Comparison of ENCODE assay signal across 13 mouse cellular contexts in genomic region chr13:75523293-75524278, GRCm38 (mm10).
DNase-seq lines count a peak whose midpoint lies in the region; ATAC-seq and TF ChIP-seq lines count a peak whose summit lies in the region.
"Had no signal": no experiment of that assay in that cellular context is flagged by ENCODE, and none has a peak within 500 bp of the region (broad histone marks: within the 10 kb centered on the region; RNA-seq: fewer than 3 reads in every experiment).

No protein-coding gene starts in this region.

- H3K27ac ChIP-seq in heart, embryonic 11.5 days (ENCODE audit: low read depth, low read length), result no peak overlapping the region
- no peak overlapping the region for H3K27ac ChIP-seq in lung, embryonic 14.5 days (ENCODE audit: low read depth)
- no peak overlapping the region for H3K27ac ChIP-seq in embryonic facial prominence, embryonic 13.5 days
- H3K27ac ChIP-seq: gastrocnemius, adult 2 months had no signal

- H3K27me3 ChIP-seq in heart, embryonic 11.5 days (ENCODE audit: control insufficient read depth, insufficient read depth, low read length), result no peaks in the 10 kb centered on the region
- H3K27me3 ChIP-seq in lung, embryonic 14.5 days (ENCODE audit: insufficient read depth, low read length), result no peaks in the 10 kb centered on the region
- H3K27me3 ChIP-seq in embryonic facial prominence, embryonic 13.5 days, result no peaks in the 10 kb centered on the region

- H3K36me3 ChIP-seq in heart, embryonic 11.5 days (ENCODE audit: control insufficient read depth, insufficient read depth, low read length), result no peaks in the 10 kb centered on the region
- no peaks in the 10 kb centered on the region for H3K36me3 ChIP-seq in lung, embryonic 14.5 days (ENCODE audit: insufficient read depth)
- H3K36me3 ChIP-seq in embryonic facial prominence, embryonic 13.5 days, result no peaks in the 10 kb centered on the region

- no peak overlapping the region for H3K4me2 ChIP-seq in heart, embryonic 11.5 days
- H3K4me2 ChIP-seq in lung, embryonic 14.5 days, result no peak overlapping the region
- H3K4me2 ChIP-seq in embryonic facial prominence, embryonic 13.5 days, result no peak overlapping the region

- no peaks in the 10 kb centered on the region for H3K4me1 ChIP-seq in heart, embryonic 11.5 days (ENCODE audit: control insufficient read depth, insufficient read depth, low read length)
- H3K4me1 ChIP-seq in lung, embryonic 14.5 days (ENCODE audit: insufficient read depth), result no peaks in the 10 kb centered on the region
- no peaks in the 10 kb centered on the region for H3K4me1 ChIP-seq in embryonic facial prominence, embryonic 13.5 days

- no peaks in the 10 kb centered on the region for H3K9me3 ChIP-seq in heart, embryonic 11.5 days (replicated peaks; ENCODE audit: control insufficient read depth, low read length)
- H3K9me3 ChIP-seq in lung, embryonic 14.5 days (ENCODE audit: low read depth, low read length), result no peaks in the 10 kb centered on the region
- H3K9me3 ChIP-seq in embryonic facial prominence, embryonic 13.5 days, result no peaks in the 10 kb centered on the region

- DNase-seq in heart, adult 18-20 months, result no peak
- peak; percentile 44 for DNase-seq in lung, embryonic 14.5 days
- no peak for DNase-seq in lung, postnatal 25 days (ENCODE audit: low spot score)
- no peak for DNase-seq in adrenal gland, postnatal 14 days
- DNase-seq in adrenal gland, postnatal 36 days, result no peak
- DNase-seq: adrenal gland, postnatal 10 days; cerebellum, adult 2 months; gastrocnemius, adult 2 months; kidney, postnatal 14 days; lung, adult 18-20 months had no signal

- ATAC-seq in heart, embryonic 11.5 days (replicated peaks; ENCODE audit: insufficient number of reproducible peaks, low FRiP score, low TSS enrichment), result peak; percentile 46
- peak; percentile 62 for ATAC-seq in lung, embryonic 14.5 days (ENCODE audit: insufficient read depth)
- ATAC-seq in embryonic facial prominence, embryonic 13.5 days (ENCODE audit: insufficient number of reproducible peaks, insufficient read depth, low FRiP score, low TSS enrichment, low read depth), result peak; percentile 72
- ATAC-seq in monocyte, adult 5-6 weeks (replicated peaks; ENCODE audit: insufficient number of reproducible peaks, low FRiP score, low TSS enrichment, poor library complexity, severe bottlenecking), result 0 out of 2 replicates have a peak, but pooled peaks have one; percentile 17

- H3K9ac ChIP-seq in heart, embryonic 11.5 days (ENCODE audit: low read depth, low read length), result no peak overlapping the region
- H3K9ac ChIP-seq in lung, embryonic 14.5 days, result no peak overlapping the region
- H3K9ac ChIP-seq in embryonic facial prominence, embryonic 13.5 days, result no peak overlapping the region

- TF ChIP-seq CTCF in lung, embryonic 14.5 days (IDR thresholded peaks at IDR 0.05; ENCODE audit: low read depth), result no peak

- no peak overlapping the region for H3K4me3 ChIP-seq in heart, embryonic 11.5 days (ENCODE audit: low read depth, low read length)
- no peak overlapping the region for H3K4me3 ChIP-seq in lung, embryonic 14.5 days (ENCODE audit: low read depth, low read length)
- H3K4me3 ChIP-seq in embryonic facial prominence, embryonic 13.5 days, result no peak overlapping the region
- H3K4me3 ChIP-seq: gastrocnemius, adult 2 months had no signal

- WGBS in heart, embryonic 11.5 days (ENCODE audit: insufficient replicate concordance), result 79% methylated on average over 4 of the region's 4 CpGs
- WGBS in lung, embryonic 14.5 days, result 70% methylated on average over 4 of the region's 4 CpGs
- WGBS in embryonic facial prominence, embryonic 13.5 days, result 78% methylated on average over 4 of the region's 4 CpGs

Comparison
In these comparisons a context has a peak if more than half of its experiments do, and no peak if none do; other contexts are left out.
1. ATAC-seq: peak in every context shown above with its lines; median percentile 72 in embryonic facial prominence, embryonic 13.5 days; 62 in lung, embryonic 14.5 days; 46 in heart, embryonic 11.5 days; 17 in monocyte, adult 5-6 weeks.